Mouse (Mus musculus): ENCODE measurements around the gene Cdkn1a.
A peak's percentile ranks its signal among the peaks of the same experiment; 100 is the strongest.
"Not testable (repeated sequence)": the region's sequence is repeated elsewhere in the genome, so short reads cannot be mapped to it uniquely, and the experiment has no call there.

Cdkn1a gene

DNA sequence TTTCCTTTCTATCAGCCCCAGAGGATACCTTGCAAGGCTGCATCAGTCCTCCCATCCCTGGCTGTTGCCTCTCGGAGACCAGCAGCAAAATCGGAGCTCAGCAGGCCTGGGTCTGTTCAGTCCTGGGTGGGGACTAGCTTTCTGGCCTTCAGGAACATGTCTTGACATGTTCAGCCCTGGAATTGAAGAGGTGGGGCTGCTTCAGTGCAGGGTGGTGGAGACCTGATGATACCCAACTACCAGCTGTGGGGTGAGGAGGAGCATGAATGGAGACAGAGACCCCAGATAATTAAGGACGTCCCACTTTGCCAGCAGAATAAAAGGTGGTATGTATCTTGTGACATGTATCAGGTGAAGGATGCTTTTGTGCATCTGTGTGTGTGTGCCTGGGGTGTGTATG lies at the start of gene Cdkn1a:
Gene Cdkn1a, plus strand, starts transcription at position 201 of the 400 bp plus-strand sequence.
- no peak for ATAC-seq (ENCODE audit: insufficient number of reproducible peaks, low FRiP score, low TSS enrichment)

DNA sequence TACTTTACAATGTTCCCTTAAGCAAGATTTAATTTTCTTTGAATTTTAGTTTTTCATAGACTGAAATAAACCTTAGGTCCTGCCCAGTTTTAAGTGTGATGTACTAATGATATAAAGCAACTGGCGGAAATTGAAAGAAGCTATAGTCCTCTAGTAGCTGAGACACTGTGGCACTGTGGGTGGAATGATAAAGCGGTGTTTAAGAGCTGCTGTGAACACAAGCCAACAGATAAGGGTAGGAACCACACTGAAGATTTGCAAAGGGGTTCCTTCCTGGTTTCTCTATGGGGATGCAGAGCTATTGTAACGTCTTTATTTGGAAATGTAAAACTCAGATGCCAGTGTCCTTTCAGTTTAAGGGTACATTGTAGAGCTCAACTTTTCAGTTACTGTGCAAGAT lies 49.1 kb upstream of the Cdkn1a start:
- not testable (repeated sequence) for ATAC-seq (ENCODE audit: insufficient number of reproducible peaks, low FRiP score, low TSS enrichment)

DNA sequence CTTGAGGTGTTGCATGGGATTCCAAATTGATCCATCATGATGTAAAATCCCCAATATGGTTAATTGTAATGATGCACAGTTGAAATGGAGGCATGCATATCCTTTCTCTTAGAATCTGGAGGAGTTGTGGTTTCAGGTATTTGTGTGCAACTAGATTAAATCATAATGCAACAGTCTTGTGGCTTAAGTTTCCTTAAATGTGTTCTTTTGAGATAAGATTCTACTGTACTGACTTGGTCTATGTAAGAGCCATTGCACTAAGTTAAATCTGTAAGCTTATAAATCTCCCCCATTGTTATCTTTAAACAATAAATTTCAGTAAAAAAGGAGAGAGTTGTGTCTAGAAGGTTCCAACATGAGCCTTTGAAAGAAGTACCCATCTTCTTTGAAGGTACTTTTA lies 48.2 kb upstream of the Cdkn1a start:
- no peak for ATAC-seq (ENCODE audit: insufficient number of reproducible peaks, low FRiP score, low TSS enrichment)

DNA sequence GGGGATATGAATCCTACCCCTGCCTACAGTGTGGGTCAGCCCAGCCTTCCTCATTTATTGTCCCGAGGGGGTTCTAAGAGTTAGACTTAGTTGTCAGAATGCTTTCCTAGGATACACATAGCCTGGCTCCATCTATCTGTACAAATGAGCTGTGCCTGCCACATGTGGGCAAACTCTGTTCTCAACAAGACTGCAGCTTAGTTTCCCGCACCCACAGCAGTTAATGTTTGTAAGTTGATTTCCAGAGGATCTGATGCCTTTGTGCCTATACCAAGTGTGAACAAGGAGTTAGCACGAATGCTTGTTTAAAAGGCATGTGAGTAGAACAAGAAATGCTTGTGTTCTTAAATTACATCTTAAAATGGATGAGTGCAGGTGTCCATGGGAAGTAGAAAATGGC lies 47.2 kb upstream of the Cdkn1a start:
- no peak for ATAC-seq (ENCODE audit: insufficient number of reproducible peaks, low FRiP score, low TSS enrichment)

DNA sequence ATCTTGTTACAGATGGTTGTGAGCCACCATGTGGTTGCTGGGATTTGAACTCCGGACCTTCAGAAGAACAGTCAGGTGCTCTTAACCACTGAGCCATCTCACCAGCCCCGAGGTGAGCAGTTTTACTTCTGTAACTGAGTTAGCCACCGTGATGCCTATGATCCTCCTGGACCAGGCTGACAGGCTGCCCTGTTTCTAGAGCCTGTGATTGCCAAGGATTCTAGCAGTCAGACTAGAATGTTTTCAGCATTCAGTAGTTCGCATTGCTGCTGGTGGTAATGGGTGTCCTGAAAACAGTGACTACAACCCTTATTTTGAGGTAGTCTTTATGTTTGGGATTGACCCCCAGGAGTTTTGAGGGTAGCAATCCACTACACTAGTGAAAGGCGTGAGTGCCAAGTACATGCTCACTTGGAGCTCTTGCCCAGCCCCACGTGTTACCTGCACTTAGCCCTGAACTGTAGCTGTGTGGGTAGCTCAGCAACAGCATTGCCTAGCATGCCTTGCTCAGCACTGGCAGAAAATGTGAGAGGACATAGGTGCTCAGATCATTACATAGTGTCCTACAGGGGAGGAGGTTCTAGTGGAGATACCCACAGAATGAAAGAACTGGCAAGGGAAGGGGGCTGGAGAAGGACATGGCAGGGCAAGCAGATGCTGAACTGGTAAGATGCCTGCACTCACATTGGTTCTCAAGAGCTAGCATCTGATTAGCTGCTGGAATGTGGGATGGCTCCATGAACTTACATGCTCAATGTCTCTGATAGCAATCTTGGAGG lies 46.4 kb upstream of the Cdkn1a start:
- ATAC-seq (ENCODE audit: insufficient number of reproducible peaks, low FRiP score, low TSS enrichment), result no peak

DNA sequence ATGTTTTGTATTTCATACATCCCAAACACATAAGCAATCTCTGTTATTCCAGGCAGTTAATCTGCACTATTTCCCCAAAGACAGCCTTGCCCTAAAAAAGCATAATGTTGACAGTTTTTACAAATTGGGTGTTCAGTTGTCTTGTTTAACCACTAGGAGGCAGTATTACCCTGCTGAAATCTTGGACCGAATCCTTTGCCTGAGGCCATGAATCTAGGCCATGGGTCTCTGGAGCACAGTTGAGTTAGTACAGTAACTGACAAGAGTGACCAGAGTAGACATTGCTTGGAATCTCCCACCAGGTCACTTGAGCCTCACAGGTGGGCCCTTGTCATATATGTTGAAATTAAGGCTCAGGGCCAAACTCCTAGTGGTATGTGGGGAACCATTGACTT lies 45.9 kb upstream of the Cdkn1a start:
- ATAC-seq (ENCODE audit: insufficient number of reproducible peaks, low FRiP score, low TSS enrichment), result no peak

DNA sequence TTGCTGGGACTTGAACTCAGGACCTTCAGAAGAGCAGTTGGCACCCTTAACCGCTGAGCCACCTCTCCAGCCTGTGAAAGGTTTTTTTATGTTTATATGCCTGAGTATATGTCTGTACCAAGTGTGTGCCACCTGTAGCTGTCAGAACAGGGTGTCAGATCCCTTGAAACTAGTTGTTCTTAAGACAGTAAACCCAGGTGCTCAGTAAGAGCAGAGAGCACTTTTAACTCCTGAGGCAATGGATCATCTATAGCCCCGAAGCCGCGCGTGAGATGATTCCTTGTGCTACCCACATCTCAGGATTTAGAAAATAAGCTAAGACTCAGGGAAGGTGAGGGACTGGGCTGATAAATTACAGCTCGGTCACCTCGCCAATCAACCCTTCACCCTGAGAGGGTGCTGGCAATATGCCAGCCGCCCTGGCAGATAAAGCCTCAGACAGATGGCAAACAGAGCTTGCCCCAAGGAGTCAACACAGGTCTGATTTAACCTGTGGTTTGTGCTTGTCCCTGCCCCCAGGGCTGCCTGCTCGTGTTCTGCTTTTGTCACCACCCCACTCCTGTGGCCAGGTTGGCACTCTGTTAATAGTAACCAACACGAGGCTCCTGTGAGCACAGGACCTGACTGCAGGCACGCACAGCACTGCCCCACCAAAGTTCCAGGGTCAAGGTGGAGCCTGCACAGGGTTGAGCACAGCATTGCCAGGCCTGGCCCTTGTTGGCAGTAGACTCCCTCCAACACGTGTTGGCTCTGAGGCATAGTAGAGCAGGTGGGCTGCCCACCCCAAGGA lies 44.8 kb upstream of the Cdkn1a start:
- peak; percentile 80 for ATAC-seq (ENCODE audit: insufficient number of reproducible peaks, low FRiP score, low TSS enrichment)

DNA sequence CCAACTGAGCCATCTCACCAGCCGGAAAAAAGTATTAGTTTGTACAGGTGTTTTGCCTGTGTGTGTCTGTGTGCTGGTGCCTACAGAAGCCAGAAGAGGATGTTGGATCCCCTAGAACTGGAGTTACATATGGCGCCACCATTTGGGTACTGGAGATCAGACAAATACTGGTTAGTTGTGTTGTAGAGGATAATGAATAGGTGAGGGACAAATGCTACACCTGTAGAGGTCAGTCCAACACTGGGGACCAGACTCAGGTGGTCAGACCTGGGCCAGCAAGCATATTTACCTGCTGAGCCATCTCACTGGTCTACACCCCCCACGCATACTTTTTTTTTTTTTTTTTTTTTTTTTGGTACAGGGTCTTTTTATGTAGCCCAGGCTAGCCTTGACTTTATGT lies 43.9 kb upstream of the Cdkn1a start:
- no peak for ATAC-seq (ENCODE audit: insufficient number of reproducible peaks, low FRiP score, low TSS enrichment)

DNA sequence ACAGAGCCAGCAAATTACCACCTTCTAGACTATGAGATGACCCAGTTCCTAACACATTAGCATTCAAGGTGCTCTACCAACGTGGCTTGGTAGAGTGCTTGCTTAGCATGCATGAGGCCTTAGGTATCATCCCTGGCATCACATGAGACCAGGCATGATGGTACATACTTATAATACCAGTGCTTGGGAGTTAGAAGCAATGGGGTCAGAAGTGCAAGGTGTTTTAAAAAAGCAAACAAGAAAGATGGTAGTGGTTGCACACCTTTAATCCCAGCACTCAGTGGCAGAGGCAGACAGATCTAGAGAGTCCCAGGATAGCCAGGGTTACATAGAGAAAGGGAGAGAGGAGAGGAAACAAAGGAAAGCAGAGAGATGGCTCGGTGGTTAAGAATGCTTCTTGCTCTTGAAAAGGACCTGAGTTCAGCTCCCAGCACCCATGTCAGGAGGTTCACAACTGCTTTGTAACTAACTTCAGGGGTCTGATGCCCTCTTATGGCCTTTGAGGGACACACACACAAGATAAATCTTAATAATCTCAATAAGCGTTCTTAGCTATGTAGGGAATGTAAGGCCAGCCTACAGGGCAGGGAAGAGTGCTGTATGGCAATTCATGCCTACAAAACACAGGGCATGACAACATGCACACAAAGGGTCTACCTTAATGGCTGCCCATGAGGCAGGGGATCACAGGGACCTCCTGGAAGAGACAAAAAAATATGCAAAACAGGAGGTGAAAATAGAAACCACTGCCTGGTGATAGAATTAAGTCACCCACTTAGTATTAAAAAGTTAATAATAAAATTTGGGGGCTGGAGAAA lies 42.9 kb upstream of the Cdkn1a start:
- no peak for ATAC-seq (ENCODE audit: insufficient number of reproducible peaks, low FRiP score, low TSS enrichment)

DNA sequence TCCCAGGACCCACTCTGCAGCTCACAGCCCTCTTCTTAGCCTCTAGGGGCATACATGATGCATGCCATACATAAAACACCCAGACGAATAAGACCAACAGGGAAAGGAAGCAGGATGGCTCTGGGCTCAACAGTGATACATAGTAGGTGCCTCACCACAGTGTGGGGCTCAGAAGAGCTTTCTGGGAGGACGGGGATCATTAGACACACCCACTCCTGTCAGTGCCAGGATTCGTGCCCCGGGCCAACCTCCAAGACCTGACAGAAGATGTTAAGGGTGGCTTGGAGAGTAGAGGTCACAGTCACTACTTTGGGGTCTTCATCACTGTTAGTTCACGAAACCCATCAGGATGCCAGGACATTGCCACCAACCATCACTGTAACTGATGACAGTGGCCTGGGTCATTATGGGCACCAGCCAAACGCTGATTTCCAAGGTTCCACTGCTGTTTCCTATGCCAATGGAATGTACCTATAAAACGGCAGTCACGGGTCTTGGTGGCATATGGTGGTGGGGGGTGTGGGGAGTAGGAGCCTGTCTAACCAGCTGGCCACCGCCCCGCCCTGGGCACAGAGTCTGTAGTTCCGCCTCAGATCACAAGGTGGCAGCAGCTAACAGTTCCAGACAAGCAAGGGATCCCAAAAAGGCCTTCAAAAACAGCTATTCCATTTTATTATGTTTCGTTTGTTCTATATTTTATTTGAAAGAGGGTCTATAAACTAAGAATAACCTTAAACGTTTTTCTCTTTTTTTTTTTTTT lies 41.8 kb upstream of the Cdkn1a start:
- peak; percentile 46; the same call in 1 of the 2 replicates for ATAC-seq (ENCODE audit: insufficient number of reproducible peaks, low FRiP score, low TSS enrichment)

DNA sequence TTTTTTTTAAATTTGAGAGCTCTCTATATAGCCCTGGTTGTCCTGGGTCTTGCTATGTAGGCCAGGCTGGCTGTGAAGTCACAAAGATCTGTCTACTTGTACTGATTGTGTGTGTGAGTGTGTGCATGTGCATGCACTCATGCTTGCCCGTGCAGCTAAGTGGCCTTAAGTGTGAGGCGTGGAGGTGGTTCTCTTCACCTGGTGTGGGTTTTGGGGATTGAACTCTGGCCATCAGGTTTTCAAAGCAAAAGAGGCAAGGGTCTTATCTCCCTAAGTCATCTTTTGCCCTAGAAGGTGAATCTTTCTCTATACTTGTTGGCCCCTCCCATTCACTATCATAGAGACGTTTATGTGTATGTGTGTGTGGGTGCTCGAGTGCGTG lies 41.3 kb upstream of the Cdkn1a start:
- no peak for ATAC-seq (ENCODE audit: insufficient number of reproducible peaks, low FRiP score, low TSS enrichment)

DNA sequence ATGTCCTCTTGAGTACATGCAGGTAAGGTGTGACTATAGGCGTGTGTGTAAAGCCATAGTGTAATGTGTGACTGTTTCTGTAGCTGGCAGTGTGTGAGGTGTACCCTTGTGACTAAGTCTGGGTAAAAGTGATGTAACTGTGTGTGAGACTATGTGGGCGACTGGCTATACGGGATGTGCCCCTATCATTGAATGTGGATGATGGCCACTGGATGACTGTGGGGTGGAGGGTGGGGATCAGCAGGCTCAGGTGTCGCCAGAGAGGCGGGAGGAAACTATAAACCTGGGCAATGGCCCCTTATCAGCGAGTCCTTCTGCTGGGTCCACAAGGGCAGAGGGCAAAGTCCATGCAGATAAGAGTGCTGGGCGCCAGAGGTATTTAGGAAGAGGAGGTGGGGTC lies 40.9 kb upstream of the Cdkn1a start:
- no peak for ATAC-seq (ENCODE audit: insufficient number of reproducible peaks, low FRiP score, low TSS enrichment)

DNA sequence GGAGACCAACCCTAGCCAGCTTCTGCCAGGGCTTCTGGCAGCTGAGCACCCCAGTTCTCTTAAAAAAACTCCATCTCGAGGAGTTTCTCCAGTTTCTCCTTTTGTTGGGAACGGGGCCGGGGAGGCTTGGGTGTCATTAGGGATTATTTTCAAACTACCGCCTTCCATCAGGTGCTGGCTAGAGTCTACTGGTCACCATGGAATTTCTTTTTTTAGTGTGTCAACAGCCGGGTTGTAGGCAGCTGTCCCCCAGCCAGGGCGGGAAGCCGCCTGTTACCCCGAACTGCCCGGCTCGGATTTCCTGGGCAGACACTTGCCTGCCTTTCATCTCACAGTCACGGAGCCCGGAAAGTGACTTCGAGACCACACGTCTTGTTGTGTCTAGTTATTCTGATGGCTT lies 40.0 kb upstream of the Cdkn1a start:
- no peak for ATAC-seq (ENCODE audit: insufficient number of reproducible peaks, low FRiP score, low TSS enrichment)

DNA sequence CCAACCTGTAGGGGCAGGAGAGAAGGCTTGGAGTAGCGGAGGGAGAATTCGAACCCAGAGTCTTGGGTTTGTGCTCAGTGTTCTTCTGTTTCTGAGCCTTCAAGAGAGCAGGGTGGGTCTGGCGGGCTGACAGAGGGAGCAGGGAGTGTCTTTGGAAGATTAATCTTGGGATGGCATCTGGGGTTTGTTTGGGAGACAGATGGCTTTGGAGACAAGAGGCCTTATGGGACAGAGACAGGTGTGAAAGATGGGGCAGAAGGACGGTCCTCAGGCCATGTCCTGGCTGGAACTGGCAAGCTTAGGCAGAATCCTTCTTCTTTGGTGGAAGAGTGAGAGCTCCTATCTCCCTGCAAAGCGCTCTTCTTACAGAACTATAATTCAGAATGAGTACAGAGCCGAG lies 37.7 kb upstream of the Cdkn1a start:
- ATAC-seq (ENCODE audit: insufficient number of reproducible peaks, low FRiP score, low TSS enrichment), result no peak

DNA sequence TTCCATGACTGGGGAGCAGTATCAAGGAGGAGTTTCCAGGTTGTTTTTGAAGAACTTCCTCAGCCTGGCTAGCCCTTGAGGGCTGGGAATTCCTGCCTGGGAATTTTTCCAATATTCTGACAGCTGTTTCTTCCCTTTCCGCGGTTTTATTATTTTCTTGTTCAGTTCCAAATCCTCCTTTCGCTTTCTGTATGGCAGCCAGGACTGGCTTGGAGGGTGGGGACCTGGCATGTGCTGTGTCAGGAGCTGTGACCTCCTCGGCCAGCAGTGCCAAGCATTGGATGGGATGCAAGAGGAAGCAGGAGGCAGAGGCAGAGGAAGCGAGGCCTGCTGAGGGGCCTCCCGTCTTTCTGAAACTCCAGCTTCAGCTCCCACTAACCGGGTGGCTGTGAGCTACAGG lies 36.9 kb upstream of the Cdkn1a start:
- ATAC-seq (ENCODE audit: insufficient number of reproducible peaks, low FRiP score, low TSS enrichment), result no peak

DNA sequence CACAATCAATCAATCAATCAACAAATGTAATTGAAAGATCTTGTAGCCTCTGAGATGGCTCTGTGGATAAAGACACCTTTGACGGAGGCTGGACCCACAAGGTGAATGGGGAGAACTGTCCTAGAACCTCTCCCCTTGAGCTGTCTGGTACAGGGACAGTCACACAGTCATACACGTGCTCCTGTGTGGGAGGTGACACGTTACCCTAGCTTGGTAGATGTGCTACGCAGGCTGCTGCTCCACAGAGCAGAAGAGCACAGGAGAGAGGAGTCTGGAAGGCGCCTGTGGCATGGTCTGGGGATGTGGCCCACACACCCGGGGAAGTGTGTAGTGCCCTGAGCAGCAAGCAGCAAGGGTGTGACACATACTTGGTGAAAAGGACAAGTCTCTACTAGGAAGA lies 36.3 kb upstream of the Cdkn1a start:
- no peak for ATAC-seq (ENCODE audit: insufficient number of reproducible peaks, low FRiP score, low TSS enrichment)

DNA sequence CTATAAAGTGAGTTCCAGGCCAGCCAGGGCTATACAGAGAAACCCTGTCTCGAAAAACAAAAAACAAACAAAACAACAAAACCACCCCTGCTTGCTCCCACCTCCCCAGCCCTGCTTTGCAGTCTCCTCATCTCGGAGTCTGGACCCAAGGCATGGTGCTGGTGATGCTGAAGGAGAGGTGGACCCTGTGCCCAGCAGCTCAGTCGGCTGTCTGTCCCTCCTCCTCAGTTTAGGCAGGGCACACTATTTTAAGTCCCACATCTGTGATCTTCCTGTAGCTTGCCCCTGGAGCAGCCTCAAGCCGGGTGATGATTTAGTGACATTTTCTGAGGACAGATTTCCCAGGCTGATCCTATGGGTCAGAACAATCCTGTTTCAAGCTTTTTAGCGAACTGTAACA lies 35.2 kb upstream of the Cdkn1a start:
- ATAC-seq (ENCODE audit: insufficient number of reproducible peaks, low FRiP score, low TSS enrichment), result no peak

DNA sequence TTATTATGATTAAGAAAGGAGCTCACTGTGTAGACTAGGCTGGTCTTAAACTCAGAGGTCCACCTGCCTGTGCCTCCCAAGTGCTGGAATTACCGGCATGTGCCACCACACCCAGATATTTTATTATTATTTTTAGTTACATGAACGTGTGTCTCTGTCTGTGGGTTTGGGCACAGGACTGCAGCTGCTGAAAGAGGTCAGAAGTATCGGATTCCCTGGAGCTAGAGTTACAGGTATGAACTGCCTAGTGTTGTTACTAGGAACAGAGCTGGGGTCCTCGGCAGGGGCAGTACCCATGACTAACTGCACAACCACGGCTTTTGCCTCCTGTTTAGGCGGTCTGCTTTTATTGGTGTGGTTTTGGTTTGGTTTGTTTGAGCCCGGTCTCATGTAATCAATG lies 34.6 kb upstream of the Cdkn1a start:
- no peak for ATAC-seq (ENCODE audit: insufficient number of reproducible peaks, low FRiP score, low TSS enrichment)

DNA sequence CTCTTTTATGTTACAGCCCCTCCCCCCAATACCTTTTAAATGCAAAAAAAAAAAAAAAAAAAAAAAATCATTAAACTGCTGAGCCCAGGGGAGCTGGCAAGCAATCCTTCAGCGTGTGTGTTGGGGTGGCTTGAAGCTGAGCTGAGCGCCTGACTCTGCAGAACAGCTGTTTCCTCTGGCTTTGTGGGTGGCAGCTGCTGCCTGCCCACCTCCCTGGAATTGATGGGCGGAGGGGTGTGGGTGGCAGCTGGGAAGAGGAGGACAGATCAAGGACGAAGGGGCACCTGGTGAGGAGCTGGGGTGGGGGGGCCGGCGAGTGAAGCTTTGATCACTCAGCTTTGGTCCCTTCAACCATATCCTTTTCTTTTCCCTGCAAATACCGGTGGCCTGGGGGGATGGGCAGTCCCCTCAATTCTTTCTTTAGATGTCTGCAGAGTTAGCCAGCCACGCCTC lies 34.1 kb upstream of the Cdkn1a start:
- no peak for ATAC-seq (ENCODE audit: insufficient number of reproducible peaks, low FRiP score, low TSS enrichment)

DNA sequence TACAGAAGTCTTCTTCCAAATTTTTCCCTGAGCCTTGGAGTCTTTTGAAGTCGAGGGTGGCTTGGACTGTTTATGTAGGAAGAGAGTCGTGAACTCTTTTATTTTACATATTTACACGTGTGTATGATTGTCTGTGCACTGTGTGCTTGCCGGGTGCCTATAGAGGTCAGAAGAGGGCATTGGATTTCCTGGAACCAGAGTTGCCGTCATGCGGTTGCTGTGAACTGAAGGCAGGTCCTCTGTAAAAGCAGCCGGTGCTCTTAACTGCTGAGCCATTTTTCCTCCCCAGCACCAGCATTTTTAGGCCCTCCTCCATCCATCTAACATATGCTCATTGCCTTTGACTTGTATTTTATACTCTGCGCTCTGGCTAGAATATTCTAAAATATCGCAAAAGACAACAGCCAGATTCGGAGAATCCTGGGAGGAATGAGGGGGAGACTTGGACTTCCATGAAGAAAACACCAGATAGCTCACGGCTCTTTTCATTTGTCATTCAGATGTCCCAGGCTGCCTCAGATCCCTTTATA lies 33.4 kb upstream of the Cdkn1a start:
- ATAC-seq (ENCODE audit: insufficient number of reproducible peaks, low FRiP score, low TSS enrichment), result no peak
